Mouse (Mus musculus) embryo, embryonic 10 days (tissue): ENCODE results near the gene Dact1.

Experiments used
- DNase-seq: peaks from one replicate; pipeline ENCODE4 v3.0.0-alpha.2; 2015; ENCODE audit warnings: low spot score

Gene Dact1

DNA sequence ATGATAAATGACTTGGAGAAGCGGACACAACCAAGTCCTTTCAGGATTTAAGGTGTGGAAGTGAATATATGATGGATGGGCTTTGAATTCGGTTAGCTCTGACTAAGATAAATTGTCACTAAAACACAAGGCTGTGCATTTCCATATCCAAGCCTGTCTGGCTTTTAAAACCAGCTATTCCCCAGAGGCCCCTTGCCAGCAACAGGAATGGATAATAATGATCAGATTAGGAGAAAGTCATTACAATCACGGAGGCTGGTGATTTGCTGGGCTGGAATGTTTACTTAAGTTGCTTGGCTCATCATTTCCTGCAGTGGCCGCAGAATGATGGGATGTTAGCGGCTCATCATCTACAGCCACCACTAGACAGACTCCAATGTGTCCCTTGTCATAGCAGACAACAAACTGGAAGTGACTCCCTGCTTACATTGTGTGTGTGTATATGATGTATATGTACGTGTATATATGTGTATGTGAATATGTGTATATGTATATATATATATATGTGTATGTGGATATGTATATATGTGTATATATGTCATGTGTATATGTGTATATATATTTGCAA, 28.3 kb downstream of the Dact1 start:
- no peak for DNase-seq

DNA sequence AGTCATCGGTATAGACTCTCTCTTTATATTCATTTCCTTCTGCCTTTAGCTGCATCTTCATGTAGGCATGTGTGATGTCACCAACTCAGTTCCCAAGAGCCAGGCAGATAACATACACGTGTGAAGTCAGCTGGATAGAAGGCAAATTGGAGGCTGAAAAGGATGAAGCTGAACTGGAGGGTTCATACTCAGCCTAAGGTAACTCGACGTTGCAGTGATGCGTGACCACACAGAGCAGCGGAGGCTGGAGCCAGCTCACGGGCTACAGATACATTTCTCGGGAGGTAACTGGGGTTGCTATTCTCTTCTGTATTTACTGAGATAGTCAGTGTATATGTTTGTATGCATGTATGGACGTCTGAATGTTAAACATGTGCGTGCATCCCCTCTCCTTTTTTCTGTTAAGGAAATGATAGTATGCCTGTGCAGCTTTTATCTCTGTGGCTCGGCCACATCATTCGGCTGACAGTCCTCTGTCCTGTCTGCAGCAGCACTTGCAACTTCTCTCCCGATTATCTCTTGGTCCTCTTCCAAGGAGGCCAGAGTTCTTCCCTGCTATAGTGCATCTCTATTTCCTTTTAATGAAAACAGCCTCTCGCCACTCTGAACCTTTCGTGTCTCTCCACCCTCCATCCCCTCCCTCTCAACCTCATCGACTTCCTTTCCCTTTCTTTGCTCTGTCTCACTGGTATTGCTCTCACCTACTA, 29.6 kb downstream of the Dact1 start:
- DNase-seq: no peak

DNA sequence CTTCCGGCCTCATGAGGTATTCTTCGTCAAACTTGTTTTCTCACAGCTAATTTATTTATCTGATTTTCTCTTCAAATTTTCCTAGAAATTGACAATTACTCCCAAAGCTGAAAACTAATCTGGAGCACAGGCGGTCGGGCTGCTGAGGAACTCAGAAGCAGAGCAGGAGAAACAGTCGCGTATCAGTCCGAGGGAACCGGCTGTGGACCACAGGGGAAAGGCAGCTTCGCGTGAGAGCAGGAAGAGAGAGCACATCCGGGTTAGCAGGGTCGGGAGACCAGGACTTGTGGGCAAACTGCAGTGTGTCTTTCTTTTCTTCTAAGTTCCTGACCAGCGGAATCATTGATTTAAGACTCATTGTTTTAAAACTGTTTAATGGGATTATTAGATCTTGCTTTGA, 32.7 kb downstream of the Dact1 start:
- peak; percentile 56 for DNase-seq

DNA sequence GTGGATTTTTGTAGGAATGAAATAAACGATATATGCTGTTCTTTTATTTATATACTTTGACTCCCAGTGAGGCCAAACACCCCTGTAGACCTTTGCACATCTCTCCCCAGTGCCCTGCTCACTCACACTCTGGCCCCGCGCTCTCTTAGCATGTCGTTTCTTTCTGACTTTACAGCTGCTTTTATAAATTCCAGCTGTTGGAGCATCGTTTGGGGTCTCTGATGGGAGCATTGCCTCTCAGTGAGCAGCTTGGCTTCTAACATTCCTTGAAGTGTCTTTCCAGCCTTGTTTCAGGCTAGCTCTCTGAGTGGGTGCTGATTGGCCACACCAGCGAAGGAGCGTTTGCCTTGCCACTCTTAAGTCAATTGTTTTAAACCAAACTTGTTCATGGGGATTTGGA, 35.8 kb downstream of the Dact1 start:
- DNase-seq: no peak

DNA sequence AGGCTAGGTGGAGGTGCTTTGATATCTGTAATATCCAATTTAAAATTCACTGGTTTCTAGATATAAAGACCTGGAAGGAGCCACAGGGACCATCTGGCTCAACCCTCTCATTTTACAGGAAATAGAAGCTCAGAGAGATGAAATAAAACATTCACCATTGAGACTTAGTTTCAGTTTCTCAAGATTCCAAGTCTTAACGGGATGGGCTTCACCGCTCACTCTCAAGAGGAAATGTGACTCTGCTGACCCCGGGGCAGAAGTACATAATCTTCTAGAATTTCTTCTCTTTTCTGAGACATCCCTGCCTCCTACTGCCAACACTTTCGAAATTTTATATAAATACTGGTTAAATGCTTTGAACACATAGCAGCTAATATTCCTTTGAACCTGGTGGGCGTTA, 36.4 kb downstream of the Dact1 start:
- DNase-seq: no peak

DNA sequence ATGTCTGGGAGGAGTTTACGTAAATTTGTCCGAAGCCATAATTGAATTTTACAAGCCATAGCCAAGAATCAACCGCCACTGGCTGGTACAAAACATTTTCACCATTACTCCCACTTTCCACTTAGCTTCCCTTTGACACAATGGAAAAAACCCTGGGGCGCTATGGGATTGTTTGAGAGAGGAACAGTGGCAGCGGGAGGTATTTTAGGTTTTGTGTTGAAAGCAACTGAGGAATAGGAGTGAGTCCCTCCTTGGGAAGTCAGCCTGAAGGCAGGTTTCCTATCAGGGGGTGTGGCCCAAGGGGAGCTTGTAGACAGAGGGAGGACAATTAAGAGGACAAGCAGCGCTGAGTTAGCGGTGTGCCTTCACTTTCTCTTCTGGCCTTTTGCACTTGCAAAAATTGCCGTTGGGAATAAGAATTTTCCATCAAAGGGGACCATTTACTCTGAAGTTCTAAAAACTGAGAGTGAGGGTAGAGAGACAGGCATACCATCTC, 38.8 kb downstream of the Dact1 start:
- no peak for DNase-seq

DNA sequence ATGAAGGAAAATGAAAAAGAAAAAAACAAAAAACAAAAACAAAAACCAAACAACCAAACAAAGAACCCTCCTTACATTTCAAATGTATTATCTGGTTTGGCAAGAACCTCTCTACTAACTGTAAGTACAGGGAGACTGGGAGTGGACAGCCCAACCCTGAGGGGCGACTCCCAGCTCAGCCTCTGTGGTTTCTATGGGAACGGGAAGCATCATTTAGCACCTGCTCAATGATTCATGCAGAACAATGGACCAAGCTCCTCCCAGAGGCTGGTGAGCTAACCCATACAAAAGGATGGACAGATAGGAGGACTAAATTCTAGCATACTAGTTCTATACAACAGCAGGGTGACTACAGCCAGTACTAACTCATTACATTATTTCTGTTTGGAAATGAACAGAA, 40.4 kb downstream of the Dact1 start:
- peak; percentile 66 for DNase-seq

DNA sequence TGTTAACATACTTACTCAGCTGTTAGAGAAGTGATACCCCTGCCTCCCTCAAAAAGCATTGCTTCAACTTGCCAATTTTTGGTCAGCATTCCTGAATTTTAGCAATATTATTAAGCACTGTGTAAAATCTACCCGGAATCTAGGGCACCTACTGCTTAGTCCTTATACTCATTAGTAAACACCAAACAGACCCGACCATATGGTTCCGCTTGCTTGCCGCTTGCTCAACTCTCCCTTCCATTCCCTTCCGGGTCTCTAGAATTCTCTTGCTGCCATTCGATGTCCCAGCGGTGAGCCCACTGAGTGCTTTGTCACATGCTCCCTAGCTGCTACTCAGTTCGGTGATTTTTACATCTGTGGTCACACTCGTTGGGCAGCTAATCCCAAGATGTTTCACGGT, 45.0 kb downstream of the Dact1 start:
- peak; percentile 47 for DNase-seq

DNA sequence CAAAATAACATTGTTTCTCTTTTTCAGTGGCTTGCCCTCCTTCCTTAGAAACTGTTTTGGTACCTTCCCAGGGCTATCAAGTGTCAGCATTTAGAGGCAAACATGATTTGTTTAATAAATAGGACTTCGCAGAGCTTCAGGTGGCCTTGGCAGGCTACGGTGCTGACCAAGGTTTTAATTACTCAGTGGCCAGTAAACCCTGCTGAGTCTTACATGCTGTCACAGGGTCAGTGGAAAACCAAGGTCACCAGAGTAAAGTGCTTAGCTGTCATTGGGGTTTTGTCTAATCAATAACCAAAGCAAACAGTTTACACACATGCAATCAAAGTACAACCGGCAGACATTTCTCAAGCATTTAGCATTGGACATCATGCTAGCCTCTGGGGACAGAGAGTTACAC, 45.4 kb downstream of the Dact1 start:
- DNase-seq: no peak

DNA sequence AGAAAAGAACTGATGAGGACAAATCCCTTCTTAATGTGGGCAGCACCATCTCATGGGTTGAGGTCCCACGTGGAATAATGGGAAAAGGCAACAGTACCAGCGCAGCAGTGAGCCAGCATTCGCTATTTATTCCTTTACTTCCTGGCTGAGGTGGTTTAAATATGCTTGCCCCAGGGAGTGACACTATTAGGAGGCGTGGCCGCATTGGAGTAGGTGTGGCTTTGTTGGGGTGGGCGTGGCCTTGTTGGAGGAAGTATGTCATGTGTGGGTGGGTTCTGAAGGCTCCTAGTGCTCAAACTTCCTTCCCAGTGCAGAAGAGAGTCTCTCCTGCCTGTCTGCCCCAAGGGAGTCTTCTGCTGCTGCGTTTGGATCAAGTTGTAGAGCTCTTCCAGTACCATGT, 51.9 kb downstream of the Dact1 start:
- no peak for DNase-seq

DNA sequence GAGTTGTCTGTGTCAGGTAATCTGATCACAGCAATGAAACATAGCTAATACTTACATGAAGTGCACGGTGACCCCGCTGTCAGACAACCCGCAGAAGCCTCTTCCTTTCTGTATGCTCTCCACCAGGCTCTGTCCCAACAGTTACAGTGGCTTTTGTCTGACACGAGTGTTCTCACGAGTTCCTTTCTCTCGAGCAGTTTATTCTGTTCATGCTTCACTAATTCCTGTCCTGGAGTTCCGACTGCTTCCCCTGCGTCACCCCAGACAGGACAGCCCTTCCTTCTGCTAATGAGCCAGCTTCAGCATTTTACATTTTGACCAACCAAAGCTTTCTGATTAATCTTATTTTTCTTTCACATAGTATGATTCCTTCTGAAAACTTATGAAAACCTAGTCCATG, 52.7 kb downstream of the Dact1 start:
- no peak for DNase-seq

DNA sequence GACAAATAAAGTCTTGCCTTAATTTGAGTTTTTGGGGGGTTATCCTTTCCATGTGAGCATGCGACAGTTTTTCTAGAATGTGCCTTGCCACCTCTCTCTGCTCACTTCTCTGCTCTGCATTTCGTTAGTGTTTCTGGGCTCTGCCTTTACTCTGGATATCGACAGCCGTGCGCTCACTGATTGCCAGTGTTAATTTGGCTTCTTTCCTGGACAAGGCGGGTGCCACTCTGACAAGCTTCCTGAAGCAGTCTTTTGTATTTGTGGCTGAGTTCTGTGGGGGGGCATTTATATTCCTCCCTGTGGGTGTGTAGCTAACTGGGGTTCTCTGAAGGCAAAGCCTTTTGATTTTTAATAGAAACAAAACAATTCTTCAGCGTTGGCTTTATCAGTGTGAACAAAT, 54.4 kb downstream of the Dact1 start:
- no peak for DNase-seq

DNA sequence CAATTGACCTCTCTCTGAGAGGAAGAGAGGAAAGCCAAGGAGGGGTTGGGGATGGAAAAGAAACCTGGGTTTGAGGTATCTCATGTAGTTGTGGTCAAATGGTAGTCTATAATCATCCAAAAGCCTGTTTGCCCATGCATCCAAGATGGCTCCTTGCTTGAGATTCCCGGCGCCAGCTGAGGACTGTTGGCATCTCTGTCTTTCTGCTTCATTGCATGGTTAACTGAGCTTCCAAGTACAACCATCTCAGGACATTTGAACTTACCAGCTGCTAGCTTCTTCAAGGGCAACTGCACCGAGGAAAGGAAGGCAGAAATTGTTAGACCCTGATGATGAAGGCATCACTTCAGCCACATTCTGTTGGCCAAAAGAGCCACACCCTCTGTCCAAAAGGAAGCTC, 54.8 kb downstream of the Dact1 start:
- DNase-seq: no peak

DNA sequence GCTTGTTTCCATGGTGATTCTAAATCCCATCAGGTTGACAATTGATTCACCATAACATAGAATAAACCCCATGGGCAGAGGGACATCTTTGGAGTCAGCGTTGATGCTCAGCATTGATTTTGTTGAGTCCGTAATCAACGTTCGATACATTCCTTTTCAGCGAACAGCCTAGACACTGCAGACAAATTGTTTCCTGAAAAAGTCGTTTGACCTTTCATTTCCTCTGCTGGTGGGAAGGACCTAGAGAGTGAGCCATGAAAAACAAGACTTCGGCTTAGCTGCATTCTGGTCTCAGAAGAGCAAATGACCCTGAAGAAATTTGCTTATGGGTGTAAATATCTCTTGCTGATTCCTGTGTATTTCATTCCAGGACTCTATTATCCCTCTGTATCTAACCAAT, 55.5 kb downstream of the Dact1 start:
- DNase-seq: no peak

DNA sequence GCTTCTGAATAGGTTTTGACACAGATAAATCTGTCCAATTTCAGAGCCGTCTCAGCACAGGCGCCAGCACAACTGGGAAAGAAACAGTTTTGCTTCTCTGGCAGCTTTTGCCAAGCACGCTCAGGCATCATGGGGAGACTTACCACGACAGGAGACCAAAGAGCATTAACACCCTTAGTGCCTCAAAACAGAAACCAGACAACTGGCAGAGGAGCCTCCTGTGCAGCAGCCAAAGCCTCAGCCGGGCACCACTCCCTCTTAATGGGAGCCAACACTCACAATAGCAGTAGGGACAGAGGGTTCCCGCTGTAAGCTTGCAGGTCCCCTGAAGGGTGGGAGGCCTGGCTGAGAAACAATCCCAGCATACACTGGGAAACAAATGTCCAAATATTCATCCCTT, 56.5 kb downstream of the Dact1 start:
- no peak for DNase-seq

DNA sequence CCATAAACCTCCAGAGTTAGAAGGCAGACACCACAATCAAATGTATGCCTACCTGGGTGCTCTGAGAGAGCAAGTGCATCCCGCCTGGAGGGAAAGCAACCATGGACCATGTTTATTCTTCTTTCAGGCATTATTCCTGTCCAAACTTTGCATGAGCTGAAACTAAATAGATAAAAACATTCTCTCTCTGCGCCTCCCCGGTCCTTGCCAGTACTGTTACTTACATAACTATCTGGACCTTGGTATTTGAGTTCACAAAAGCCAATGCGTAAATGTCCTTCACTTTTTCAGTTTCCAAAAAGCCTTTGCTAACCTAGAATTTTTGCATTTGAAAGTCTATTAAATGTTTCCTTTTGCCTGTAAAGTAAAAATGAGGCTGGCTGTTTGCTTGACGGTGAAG, 58.9 kb downstream of the Dact1 start:
- no peak for DNase-seq
